Mouse (Mus musculus): ENCODE results near the gene Tex14. TPM values are rescaled to one million over a fixed set of nuclear protein-coding genes. Genes with fewer than 3 reads are reported as not detected.

Gene Tex14
- polyA plus RNA-seq, 1 experiment from 2014 or later: 0.70 TPM

- Histone ChIP-seq H3K4me3 (ENCODE audit: low read length) (no peak overlapping the region), H3K27ac (ENCODE audit: low read length) (no peak overlapping the region), H3K9ac (ENCODE audit: low read depth, low read length) (no peak overlapping the region), H3K9me3 (ENCODE audit: control insufficient read depth, low read length) (no peaks in the 10 kb centered on the region), H3K4me1 (ENCODE audit: control insufficient read depth, insufficient read depth, low read length) (peaks cover 26% of the 10 kb centered on the region), H3K36me3 (ENCODE audit: control insufficient read depth, insufficient read depth, low read length) (peaks cover 43% of the 10 kb centered on the region), H3K27me3 (replicated peaks; ENCODE audit: control insufficient read depth, insufficient read depth, low read length) (no peaks in the 10 kb centered on the region), H3K4me2 (ENCODE audit: low read depth, low read length) (no peak overlapping the region)
- ATAC-seq: no peak
- 92% methylated on average over 10 of the region's 10 CpGs for WGBS
These were observed 195.5 kb downstream of the Tex14 start for GRCm38 (mm10) chr11:87600322-87600853.

GRCm38 (mm10) chr11:87602234-87602633 is 197.4 kb downstream of the Tex14 start:
- WGBS: 93% methylated on average over 9 of the region's 9 CpGs
- Histone ChIP-seq H3K4me1 (ENCODE audit: control insufficient read depth, insufficient read depth, low read length) (peaks cover 13% of the 10 kb centered on the region; the same call in 1 of the 2 replicates), H3K9me3 (ENCODE audit: control insufficient read depth, low read length) (no peaks in the 10 kb centered on the region), H3K4me3 (ENCODE audit: low read length) (no peak overlapping the region), H3K27ac (ENCODE audit: low read length) (no peak overlapping the region), H3K9ac (ENCODE audit: low read depth, low read length) (no peak overlapping the region), H3K27me3 (replicated peaks; ENCODE audit: control insufficient read depth, insufficient read depth, low read length) (no peaks in the 10 kb centered on the region), H3K36me3 (ENCODE audit: control insufficient read depth, insufficient read depth, low read length) (peaks cover 44% of the 10 kb centered on the region), H3K4me2 (ENCODE audit: low read depth, low read length) (no peak overlapping the region)
- ATAC-seq: no peak

GRCm38 (mm10) chr11:87603571-87603970 is 198.7 kb downstream of the Tex14 start:
- ATAC-seq: no peak
- Histone ChIP-seq H3K36me3 (ENCODE audit: control insufficient read depth, insufficient read depth, low read length) (peaks cover 33% of the 10 kb centered on the region), H3K27ac (ENCODE audit: low read length) (no peak overlapping the region)

More at GRCm38 (mm10) chr11:87603571-87603970, 198.7 kb downstream of the Tex14 start:
- Histone ChIP-seq H3K4me3 (ENCODE audit: low read length) (no peak overlapping the region), H3K9me3 (ENCODE audit: control insufficient read depth, low read length) (no peaks in the 10 kb centered on the region), H3K4me2 (ENCODE audit: low read depth, low read length) (no peak overlapping the region), H3K4me1 (ENCODE audit: control insufficient read depth, insufficient read depth, low read length) (peaks cover 7% of the 10 kb centered on the region; the same call in 1 of the 2 replicates), H3K9ac (ENCODE audit: low read depth, low read length) (no peak overlapping the region), H3K27me3 (replicated peaks; ENCODE audit: control insufficient read depth, insufficient read depth, low read length) (no peaks in the 10 kb centered on the region)
- WGBS: 96% methylated on average over 2 of the region's 2 CpGs

Other genes starting within 250 kb of the Tex14 start
- gene Ppm1e, start 46.0 kb upstream of the Tex14 start, polyA plus RNA-seq (2015; fragmentation: Nextera tagmentation; extraction: Ambion mirVana): 1.4 and 1.5 TPM in 2 replicates
- gene Rad51c, start 111 bp upstream of the Tex14 start, polyA plus RNA-seq (2015; fragmentation: Nextera tagmentation; extraction: Ambion mirVana): 4.7 and 5.3 TPM in 2 replicates
- not detected in 2 replicates for gene Gm11492, start 161.6 kb downstream of the Tex14 start, polyA plus RNA-seq (2015; fragmentation: Nextera tagmentation; extraction: Ambion mirVana)
- gene Sept4, start 163.8 kb downstream of the Tex14 start, polyA plus RNA-seq (2015; fragmentation: Nextera tagmentation; extraction: Ambion mirVana): 30.6 and 31.4 TPM in 2 replicates
- gene Mtmr4, start 187.1 kb downstream of the Tex14 start, polyA plus RNA-seq (2015; fragmentation: Nextera tagmentation; extraction: Ambion mirVana): 26.1 and 31.3 TPM in 2 replicates
- gene Hsf5, start 212.1 kb downstream of the Tex14 start, polyA plus RNA-seq (2015; fragmentation: Nextera tagmentation; extraction: Ambion mirVana): 0.15 and 0.17 TPM in 2 replicates